7 mouse cellular contexts compared by ENCODE assay signal in genomic region chr3:135484650-135485049, GRCm38 (mm10). TPM values are rescaled to one million over a fixed set of nuclear protein-coding genes. Genes with fewer than 3 reads are reported as not detected.
A peak's percentile ranks its signal among the peaks of the same experiment; 100 is the strongest.
DNase-seq lines count a peak whose midpoint lies in the region; ATAC-seq and TF ChIP-seq lines count a peak whose summit lies in the region.
"Not testable (repeated sequence)": the region's sequence is repeated elsewhere in the genome, so short reads cannot be mapped to it uniquely, and the experiment has no call there.

No protein-coding gene starts in this region.

- TF ChIP-seq CTCF in cerebellum, adult 2 months (IDR thresholded peaks at IDR 0.05; ENCODE audit: borderline replicate concordance, insufficient read depth, low read depth, low read length): not testable (repeated sequence)

- not testable (repeated sequence) for H3K4me1 ChIP-seq in cerebellum, adult 2 months (ENCODE audit: control insufficient read depth, insufficient read depth, low read length); forebrain, embryonic 13.5 days; heart, embryonic 15.5 days (replicated peaks); intestine, embryonic 15.5 days (replicated peaks); limb, embryonic 13.5 days; lung, embryonic 15.5 days; midbrain, embryonic 16.5 days (ENCODE audit: control insufficient read depth, insufficient read depth, low read length)

- not testable (repeated sequence) for H3K27ac ChIP-seq in cerebellum, adult 2 months (ENCODE audit: insufficient read depth, low read length); forebrain, embryonic 13.5 days; heart, embryonic 15.5 days; intestine, embryonic 15.5 days; limb, embryonic 13.5 days; lung, embryonic 15.5 days; midbrain, embryonic 16.5 days (ENCODE audit: low read length)

- not testable (repeated sequence) for H3K27me3 ChIP-seq in cerebellum, adult 2 months (ENCODE audit: control insufficient read depth, insufficient read depth, low read length); forebrain, embryonic 13.5 days; heart, embryonic 15.5 days; intestine, embryonic 15.5 days (replicated peaks); limb, embryonic 13.5 days; lung, embryonic 15.5 days; midbrain, embryonic 16.5 days (ENCODE audit: control insufficient read depth, insufficient read depth, low read depth, low read length)

- not testable (repeated sequence) for H3K9ac ChIP-seq in forebrain, embryonic 13.5 days; intestine, embryonic 15.5 days; limb, embryonic 13.5 days; lung, embryonic 15.5 days; midbrain, embryonic 16.5 days (ENCODE audit: low read depth, low read length)
- H3K9ac ChIP-seq in heart, embryonic 15.5 days: peak overlapping the region; percentile 72; the same call in 1 of the 2 replicates

- not testable (repeated sequence) for ATAC-seq in forebrain, embryonic 13.5 days; heart, embryonic 15.5 days (replicated peaks; ENCODE audit: insufficient number of reproducible peaks, insufficient read depth, low FRiP score, low read depth); intestine, embryonic 15.5 days; limb, embryonic 13.5 days (ENCODE audit: low FRiP score, low read depth); lung, embryonic 15.5 days (ENCODE audit: borderline replicate concordance, extremely low read depth, low FRiP score, low TSS enrichment); midbrain, embryonic 16.5 days

- H3K36me3 ChIP-seq in forebrain, embryonic 13.5 days (ENCODE audit: poor library complexity, severe bottlenecking); heart, embryonic 15.5 days; intestine, embryonic 15.5 days; limb, embryonic 13.5 days; lung, embryonic 15.5 days; midbrain, embryonic 16.5 days (ENCODE audit: control insufficient read depth, insufficient read depth, low read length): not testable (repeated sequence)

- not testable (repeated sequence) for DNase-seq in cerebellum, adult 2 months

- H3K9me3 ChIP-seq in forebrain, embryonic 13.5 days (replicated peaks); heart, embryonic 15.5 days (replicated peaks); intestine, embryonic 15.5 days; limb, embryonic 13.5 days; lung, embryonic 15.5 days; midbrain, embryonic 16.5 days (replicated peaks; ENCODE audit: control insufficient read depth, low read length, poor library complexity, severe bottlenecking): not testable (repeated sequence)

- not testable (repeated sequence) for TF ChIP-seq POLR2A in cerebellum, adult 2 months (IDR thresholded peaks at IDR 0.05; ENCODE audit: borderline replicate concordance, insufficient read depth, low read length)

- peak overlapping the region; percentile 79 for H3K4me3 ChIP-seq in cerebellum, adult 2 months (replicated peaks; ENCODE audit: insufficient read depth, low read depth, low read length)
- peak overlapping the region; percentile 63; the same call in 1 of the 2 replicates for H3K4me3 ChIP-seq in forebrain, embryonic 13.5 days
- peak overlapping the region; percentile 71 for H3K4me3 ChIP-seq in heart, embryonic 15.5 days
- H3K4me3 ChIP-seq in intestine, embryonic 15.5 days (replicated peaks): peak overlapping the region; percentile 64
- H3K4me3 ChIP-seq in limb, embryonic 13.5 days: peak overlapping the region; percentile 63
- peak overlapping the region; percentile 62; the same call in 1 of the 2 replicates for H3K4me3 ChIP-seq in lung, embryonic 15.5 days
- not testable (repeated sequence) for H3K4me3 ChIP-seq in midbrain, embryonic 16.5 days (ENCODE audit: low read depth, low read length)

- H3K4me2 ChIP-seq in forebrain, embryonic 13.5 days: peak overlapping the region; percentile 99
- peak overlapping the region; percentile 78 for H3K4me2 ChIP-seq in heart, embryonic 15.5 days
- H3K4me2 ChIP-seq in intestine, embryonic 15.5 days (replicated peaks): peak overlapping the region; percentile 90
- H3K4me2 ChIP-seq in limb, embryonic 13.5 days (replicated peaks): peak overlapping the region; percentile 84
- peak overlapping the region; percentile 94 for H3K4me2 ChIP-seq in lung, embryonic 15.5 days
- H3K4me2 ChIP-seq in midbrain, embryonic 16.5 days (ENCODE audit: low read length): peak overlapping the region; percentile 91

- WGBS in cerebellum, adult 2 months: 86% methylated on average over 15 of the region's 15 CpGs
- WGBS in forebrain, embryonic 13.5 days: 89% methylated on average over 15 of the region's 15 CpGs
- 83% methylated on average over 15 of the region's 15 CpGs for WGBS in heart, embryonic 15.5 days
- WGBS in intestine, embryonic 15.5 days: 83% methylated on average over 15 of the region's 15 CpGs
- 89% methylated on average over 15 of the region's 15 CpGs for WGBS in limb, embryonic 13.5 days
- 77% methylated on average over 15 of the region's 15 CpGs for WGBS in lung, embryonic 15.5 days
- 89% methylated on average over 15 of the region's 15 CpGs for WGBS in midbrain, embryonic 16.5 days

RNA-seq across cellular contexts. Expression of gene Manba, which starts 0.8 kb away (rescaled TPM):
- 8.8 and 9.8 TPM in 2 replicates for polyA plus RNA-seq in cerebellum, adult 2 months (2012; rRNA removed)
- 2.8 and 3.1 TPM in 2 replicates for polyA plus RNA-seq in forebrain, embryonic 13.5 days (2015; fragmentation: Nextera tagmentation; extraction: Ambion mirVana)
- 33.3 and 35.2 TPM in 2 replicates for polyA plus RNA-seq in heart, embryonic 15.5 days (2015; fragmentation: Nextera tagmentation; extraction: Ambion mirVana)
- polyA plus RNA-seq in intestine, embryonic 15.5 days (2015; fragmentation: Nextera tagmentation; extraction: Ambion mirVana): 17.2 and 18.0 TPM in 2 replicates
- 5.5 and 5.7 TPM in 2 replicates for polyA plus RNA-seq in limb, embryonic 13.5 days (2015; fragmentation: Nextera tagmentation; extraction: Ambion mirVana)
- polyA plus RNA-seq in lung, embryonic 15.5 days (2015; fragmentation: Nextera tagmentation; extraction: Ambion mirVana): 10.8 TPM in 2 replicates
- 8.4 and 8.6 TPM in 2 replicates for polyA plus RNA-seq in midbrain, embryonic 16.5 days (2015; fragmentation: Nextera tagmentation; extraction: Ambion mirVana)

RNA-seq across cellular contexts. Expression of gene Ube2d3, which starts 46.7 kb away (rescaled TPM):
- 181 and 187 TPM in 2 replicates for polyA plus RNA-seq in cerebellum, adult 2 months (2012; rRNA removed)
- polyA plus RNA-seq in forebrain, embryonic 13.5 days (2015; fragmentation: Nextera tagmentation; extraction: Ambion mirVana): 470 and 482 TPM in 2 replicates
- 396 and 398 TPM in 2 replicates for polyA plus RNA-seq in heart, embryonic 15.5 days (2015; fragmentation: Nextera tagmentation; extraction: Ambion mirVana)
- 483 and 535 TPM in 2 replicates for polyA plus RNA-seq in intestine, embryonic 15.5 days (2015; fragmentation: Nextera tagmentation; extraction: Ambion mirVana)
- 506 and 507 TPM in 2 replicates for polyA plus RNA-seq in limb, embryonic 13.5 days (2015; fragmentation: Nextera tagmentation; extraction: Ambion mirVana)
- polyA plus RNA-seq in lung, embryonic 15.5 days (2015; fragmentation: Nextera tagmentation; extraction: Ambion mirVana): 504 and 516 TPM in 2 replicates
- 336 and 353 TPM in 2 replicates for polyA plus RNA-seq in midbrain, embryonic 16.5 days (2015; fragmentation: Nextera tagmentation; extraction: Ambion mirVana)
